Mouse (Mus musculus): ENCODE results near the gene Fxyd1. TPM values are rescaled to one million over a fixed set of nuclear protein-coding genes. Genes with fewer than 3 reads are reported as not detected.
A peak's percentile ranks its signal among the peaks of the same experiment; 100 is the strongest.

Gene Fxyd1
- total and polyA plus RNA-seq, 3 experiments, result 0.22 TPM; not detected in 2

DNA sequence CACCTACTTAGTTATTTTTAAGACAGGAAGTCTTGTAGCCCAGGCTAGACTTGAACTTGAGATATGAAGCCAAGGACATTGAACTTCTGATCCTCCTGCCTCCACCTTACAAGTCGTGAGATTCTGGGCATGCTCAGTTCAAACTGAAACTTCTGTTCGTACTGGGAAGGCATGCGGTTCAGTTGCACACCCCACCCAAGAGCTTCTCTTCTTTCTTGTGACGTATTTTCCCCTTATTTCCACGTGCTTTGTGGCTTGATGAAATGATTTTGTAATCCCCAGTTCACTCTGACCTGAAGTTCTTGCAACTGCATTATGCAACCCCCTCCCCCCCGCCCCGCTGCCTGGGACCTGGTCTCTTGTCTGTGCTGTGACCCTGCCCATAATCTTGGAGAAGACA, 25.3 kb downstream of the Fxyd1 start:
- DNase-seq (ENCODE audit: low read depth, low spot score), result no peak
- Histone ChIP-seq H3K79me2 (ENCODE audit: control insufficient read depth, insufficient read depth, low read length, poor library complexity) (no peaks in the 10 kb centered on the region), H3K4me1 (ENCODE audit: control insufficient read depth in 1 of 2, insufficient read depth in 2 of 2, low read length in 2 of 2) (peaks cover 12 to 28% of the 10 kb centered on the region in 2 experiments), H3K27me3 (ENCODE audit: control insufficient read depth in 1 of 2, insufficient read depth in 2 of 2, low read length in 2 of 2) (no peaks in the 10 kb centered on the region), H3K36me3 (ENCODE audit: control insufficient read depth in 1 of 2, insufficient read depth in 2 of 2, low read length in 2 of 2) (peaks cover 0 to 16% of the 10 kb centered on the region in 2 experiments; a peak in 2 of 4 replicates), H3K9ac (ENCODE audit: control insufficient read depth, low read depth, low read length, poor library complexity, severe bottlenecking) (no peak overlapping the region), H3K9me3 (replicated peaks; ENCODE audit: insufficient read depth, low read length) (no peaks in the 10 kb centered on the region), H3K27ac (ENCODE audit: control insufficient read depth, low read depth, low read length) (no peak overlapping the region), H3K4me3 (ENCODE audit: control insufficient read depth in 1 of 2, insufficient read depth in 1 of 2, low read depth in 2 of 2, low read length in 2 of 2) (no peak overlapping the region)
- TF ChIP-seq E2F4 (IDR thresholded peaks at IDR 0.05; ENCODE audit: borderline replicate concordance, low read depth, low read length) (no peak), MEF2A (IDR thresholded peaks at IDR 0.05; ENCODE audit: extremely low read depth, insufficient replicate concordance, low read depth, low read length, poor library complexity, severe bottlenecking) (no peak), ETS1 (IDR thresholded peaks at IDR 0.05; ENCODE audit: low read depth, low read length) (no peak), SMC3 (IDR thresholded peaks at IDR 0.05; ENCODE audit: low read depth, low read length) (no peak), RCOR1 (IDR thresholded peaks at IDR 0.05; ENCODE audit: low read depth, low read length) (no peak), HCFC1 (IDR thresholded peaks at IDR 0.05; ENCODE audit: low read depth, low read length) (no peak), TAL1 (IDR thresholded peaks at IDR 0.05; ENCODE audit: low read length) (no peak), CTCF (IDR thresholded peaks at IDR 0.05 in 2 of 3, conservative IDR thresholded peaks at IDR 0.05 in 1 of 3; ENCODE audit: control insufficient read depth in 1 of 3, insufficient read depth in 1 of 3, low read depth in 2 of 3, low read length in 3 of 3, poor library complexity in 1 of 3, severe bottlenecking in 1 of 3) (no peak), ELF1 (IDR thresholded peaks at IDR 0.05; ENCODE audit: low read depth, low read length) (no peak), TCF12 (IDR thresholded peaks at IDR 0.05; ENCODE audit: low read depth, low read length) (no peak), SIN3A (IDR thresholded peaks at IDR 0.05; ENCODE audit: low read length) (no peak), USF1 (IDR thresholded peaks at IDR 0.05; ENCODE audit: low read depth, low read length) (no peak), RAD21 (IDR thresholded peaks at IDR 0.05; ENCODE audit: low read depth, low read length) (no peak), MAFK (IDR thresholded peaks at IDR 0.05; ENCODE audit: borderline replicate concordance, low read depth, low read length) (no peak), MYC (IDR thresholded peaks at IDR 0.05; ENCODE audit: low read depth, low read length) (no peak), USF2 (IDR thresholded peaks at IDR 0.05; ENCODE audit: borderline replicate concordance in 1 of 2, insufficient read depth in 1 of 2, low read depth in 1 of 2, low read length in 2 of 2) (no peak)

DNA sequence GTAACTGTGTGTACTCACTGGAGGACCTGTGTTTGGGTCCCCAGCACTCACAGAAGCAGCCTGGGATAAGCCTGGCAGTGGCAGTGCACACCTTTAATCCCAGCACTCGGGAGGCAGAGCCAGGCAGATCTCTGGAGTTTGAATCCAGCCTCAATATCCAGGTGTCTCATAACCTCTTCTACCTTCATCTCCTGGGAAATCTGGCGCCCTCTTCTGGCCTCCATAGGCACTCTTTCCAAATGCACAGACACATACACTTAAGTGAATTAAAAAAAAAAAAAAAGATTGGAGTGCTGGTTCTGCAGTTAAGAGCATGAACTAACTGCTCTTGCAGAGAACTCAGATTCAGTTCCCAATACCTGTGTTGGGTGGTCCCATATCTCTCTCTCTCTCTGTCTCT, 26.3 kb downstream of the Fxyd1 start:
- peaks cover 10 to 18% of the 10 kb centered on the region in 2 experiments for H3K4me1 ChIP-seq (ENCODE audit: control insufficient read depth in 1 of 2, insufficient read depth in 2 of 2, low read length in 2 of 2)
- H3K27ac ChIP-seq (ENCODE audit: control insufficient read depth, low read depth, low read length), result no peak overlapping the region
- no peaks in the 10 kb centered on the region for H3K9me3 ChIP-seq (replicated peaks; ENCODE audit: insufficient read depth, low read length)
- peak; percentile 50 for DNase-seq (ENCODE audit: low read depth, low spot score)
- no peaks in the 10 kb centered on the region for H3K27me3 ChIP-seq (ENCODE audit: control insufficient read depth in 1 of 2, insufficient read depth in 2 of 2, low read length in 2 of 2)
- no peaks in the 10 kb centered on the region for H3K79me2 ChIP-seq (ENCODE audit: control insufficient read depth, insufficient read depth, low read length, poor library complexity)
- peaks cover 0 to 10% of the 10 kb centered on the region in 2 experiments; a peak in 2 of 4 replicates for H3K36me3 ChIP-seq (ENCODE audit: control insufficient read depth in 1 of 2, insufficient read depth in 2 of 2, low read length in 2 of 2)
- H3K4me3 ChIP-seq (ENCODE audit: control insufficient read depth in 1 of 2, insufficient read depth in 1 of 2, low read depth in 2 of 2, low read length in 2 of 2), result no peak overlapping the region
- no peak overlapping the region for H3K9ac ChIP-seq (ENCODE audit: control insufficient read depth, low read depth, low read length, poor library complexity, severe bottlenecking)
- TF ChIP-seq MYB (IDR thresholded peaks at IDR 0.05; ENCODE audit: low read depth, low read length), result no peak
- TF ChIP-seq E2F4 (IDR thresholded peaks at IDR 0.05; ENCODE audit: borderline replicate concordance, low read depth, low read length), result no peak
- TF ChIP-seq ZNF384 (IDR thresholded peaks at IDR 0.05; ENCODE audit: low read depth, low read length), result peak; percentile 85
- TF ChIP-seq CTCF (IDR thresholded peaks at IDR 0.05 in 2 of 3, conservative IDR thresholded peaks at IDR 0.05 in 1 of 3; ENCODE audit: control insufficient read depth in 1 of 3, insufficient read depth in 1 of 3, low read depth in 2 of 3, low read length in 3 of 3, poor library complexity in 1 of 3, severe bottlenecking in 1 of 3), result peak; percentile 19 to 31 (median 22); a peak in 3 of 6 replicates
- no peak for TF ChIP-seq USF2 (IDR thresholded peaks at IDR 0.05; ENCODE audit: borderline replicate concordance in 1 of 2, insufficient read depth in 1 of 2, low read depth in 1 of 2, low read length in 2 of 2)
- TF ChIP-seq ZC3H11A (IDR thresholded peaks at IDR 0.05; ENCODE audit: low read depth, low read length), result no peak

Measured in MEL (cell line).